Comparison of ENCODE assay signal across 18 mouse cellular contexts in genomic region chr8:109666616-109667015, GRCm38 (mm10). TPM values are rescaled to one million over a fixed set of nuclear protein-coding genes. Genes with fewer than 3 reads are reported as not detected.
"Had no signal": no experiment of that assay in that cellular context is flagged by ENCODE, and none has a peak within 500 bp of the region (broad histone marks: within the 10 kb centered on the region; RNA-seq: fewer than 3 reads in every experiment).

No protein-coding gene starts in this region.

- H3K27me3 ChIP-seq: lung, embryonic 15.5 days; midbrain, embryonic 12.5 days; neural tube, embryonic 12.5 days; stomach, embryonic 15.5 days had no signal

- H3K9me3 ChIP-seq: lung, embryonic 15.5 days; midbrain, embryonic 10.5 days; midbrain, embryonic 12.5 days; neural tube, embryonic 12.5 days; stomach, embryonic 15.5 days had no signal

- H3K4me3 ChIP-seq: lung, embryonic 15.5 days; midbrain, embryonic 10.5 days; midbrain, embryonic 12.5 days; neural tube, embryonic 12.5 days; stomach, embryonic 15.5 days had no signal

- H3K4me2 ChIP-seq: lung, embryonic 15.5 days; midbrain, embryonic 12.5 days; neural tube, embryonic 12.5 days; stomach, embryonic 15.5 days had no signal

- ATAC-seq: liver, postnatal 0 days; lung, postnatal 0 days; midbrain, embryonic 16.5 days had no signal

- H3K4me1 ChIP-seq: lung, embryonic 15.5 days; midbrain, embryonic 10.5 days; midbrain, embryonic 12.5 days; neural tube, embryonic 12.5 days; stomach, embryonic 15.5 days had no signal

- H3K27ac ChIP-seq: lung, embryonic 15.5 days; midbrain, embryonic 10.5 days; midbrain, embryonic 12.5 days; neural tube, embryonic 12.5 days; stomach, embryonic 15.5 days; stomach, postnatal 0 days had no signal

- DNase-seq: liver, postnatal 0 days; lung, adult 2 months; lung, postnatal 14 days; lung, postnatal 4 days; midbrain, embryonic 14.5 days; right cerebral cortex, postnatal 14 days; thymus, adult 2 months; thymus, postnatal 25 days; thymus, postnatal 4 days had no signal

- H3K9ac ChIP-seq: liver, postnatal 0 days; lung, embryonic 15.5 days; midbrain, embryonic 12.5 days; neural tube, embryonic 12.5 days; stomach, embryonic 15.5 days had no signal

RNA-seq across cellular contexts. Expression of gene Pkd1l3, which starts 52.3 kb away (rescaled TPM):
- total RNA-seq: megakaryocyte, adult 5-6 weeks had no signal
- polyA plus RNA-seq: stomach, postnatal 0 days had no signal
